Mouse (Mus musculus) lung, embryonic 15.5 days (tissue): ENCODE measurements around the gene B4gat1. TPM values are rescaled to one million over a fixed set of nuclear protein-coding genes. Genes with fewer than 3 reads are reported as not detected.

ENCODE experiments used
- ATAC-seq: fragments of 200-750 bp; cut with Nextera tagmentation; 2 replicates; pipeline ENCODE4 v1.8.0; 2017; ENCODE audit warnings: moderate number of reproducible peaks, borderline replicate concordance; ENCODE audit not compliant: low FRiP score, low TSS enrichment; ENCODE audit errors: extremely low read depth
- H3K27ac ChIP-seq: fragments of 300-500 bp; sonication (generic); 2 replicates; pipeline ENCODE4 v1.5.1; 2015; ENCODE audit warnings: moderate library complexity, mild to moderate bottlenecking, inconsistent platforms
- H3K27me3 ChIP-seq: fragments of 300-500 bp; sonication (generic); 2 replicates; pipeline ENCODE4 v1.6.1; 2015; ENCODE audit warnings: inconsistent platforms
- H3K36me3 ChIP-seq: fragments of 300-500 bp; sonication (generic); 2 replicates; pipeline ENCODE4 v1.6.1; 2015; ENCODE audit warnings: inconsistent platforms
- H3K4me1 ChIP-seq: fragments of 300-500 bp; sonication (generic); 2 replicates; pipeline ENCODE4 v1.6.1; 2015; ENCODE audit warnings: inconsistent platforms
- H3K4me2 ChIP-seq: fragments of 300-500 bp; sonication (generic); 2 replicates; pipeline ENCODE4 v1.6.1; 2015; ENCODE audit warnings: inconsistent platforms, mild to moderate bottlenecking, moderate library complexity
- H3K4me3 ChIP-seq: fragments of 300-500 bp; sonication (generic); 2 replicates; pipeline ENCODE4 v1.5.1; 2015; ENCODE audit warnings: mild to moderate bottlenecking, inconsistent platforms
- H3K9ac ChIP-seq: fragments of 300-500 bp; sonication (generic); 2 replicates; pipeline ENCODE4 v1.6.1; 2015; ENCODE audit warnings: inconsistent platforms
- H3K9me3 ChIP-seq: fragments of 300-500 bp; sonication (generic); 2 replicates; pipeline ENCODE4 v1.6.1; 2016; ENCODE audit warnings: inconsistent platforms
- WGBS: fragments of 180-500 bp; shearing (Covaris S2); methylation state at CpG from one replicate; pipeline ENCODE4 v1.1.7; 2015; 5-methylcytosine and 5-hydroxymethylcytosine counted together
- polyA plus RNA-seq: library from polyadenylated mRNA; unstranded; fragments of >200 nt; fragmentation: Nextera tagmentation; extraction: Ambion mirVana; gene quantifications from 2 replicates; pipeline ENCODE4 v1.2.1, GENCODE M21; 2015

Gene B4gat1
- polyA plus RNA-seq, 1 experiment from 2014 or later = 53.0 TPM

DNA sequence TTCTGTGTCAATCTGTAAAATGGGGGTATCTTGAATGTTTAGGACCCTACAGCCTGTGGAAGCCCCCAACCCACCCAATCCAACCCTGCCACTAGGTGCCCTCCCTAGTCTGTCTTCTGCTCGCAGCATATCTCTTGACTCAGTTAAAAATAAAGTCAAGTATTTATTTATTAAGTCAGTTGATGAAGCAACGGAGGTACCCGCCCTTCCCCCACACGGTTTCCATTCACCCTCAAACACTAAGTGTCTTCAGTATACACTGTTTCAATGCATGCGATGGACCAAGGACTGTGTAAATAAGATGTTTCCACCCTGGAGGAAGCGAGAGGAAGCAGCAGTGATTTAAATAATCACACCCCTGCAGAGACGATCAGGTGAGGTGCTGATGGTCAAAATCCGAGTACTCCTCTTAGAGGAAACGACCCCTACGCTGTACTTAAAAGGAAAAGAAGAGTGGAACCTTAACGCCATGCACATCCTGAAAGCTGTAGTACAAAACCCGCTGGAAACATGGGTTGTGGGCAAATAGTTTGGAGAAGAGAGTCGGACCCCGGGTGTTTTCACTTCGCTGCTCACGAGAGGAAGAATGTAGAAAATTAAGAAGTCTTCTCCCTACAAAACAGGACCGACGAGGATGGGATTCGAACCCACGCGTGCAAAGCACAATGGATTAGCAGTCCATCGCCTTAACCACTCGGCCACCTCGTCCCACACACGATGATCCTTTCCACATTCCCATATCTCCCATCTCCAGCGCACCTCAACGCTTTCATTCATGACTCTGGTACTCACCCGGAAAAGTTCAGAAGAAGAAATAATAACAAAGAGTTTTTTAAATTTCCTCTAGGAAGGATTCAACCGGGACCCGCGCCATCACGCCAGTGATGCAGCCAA lies 701 bp upstream of the B4gat1 start:
- H3K27me3 ChIP-seq = no peaks in the 10 kb centered on the region
- WGBS = 2% methylated on average over 32 of the region's 32 CpGs
- H3K27ac ChIP-seq = peak overlapping the region; percentile 79
- no peaks in the 10 kb centered on the region for H3K36me3 ChIP-seq
- peak overlapping the region; percentile 84 for H3K9ac ChIP-seq
- H3K4me3 ChIP-seq = peak overlapping the region; percentile 76
- peak overlapping the region; percentile 95 for H3K4me2 ChIP-seq
- peak; percentile 45; the same call in 1 of the 2 replicates for ATAC-seq
- peaks cover 39% of the 10 kb centered on the region for H3K4me1 ChIP-seq
- H3K9me3 ChIP-seq = no peaks in the 10 kb centered on the region

DNA sequence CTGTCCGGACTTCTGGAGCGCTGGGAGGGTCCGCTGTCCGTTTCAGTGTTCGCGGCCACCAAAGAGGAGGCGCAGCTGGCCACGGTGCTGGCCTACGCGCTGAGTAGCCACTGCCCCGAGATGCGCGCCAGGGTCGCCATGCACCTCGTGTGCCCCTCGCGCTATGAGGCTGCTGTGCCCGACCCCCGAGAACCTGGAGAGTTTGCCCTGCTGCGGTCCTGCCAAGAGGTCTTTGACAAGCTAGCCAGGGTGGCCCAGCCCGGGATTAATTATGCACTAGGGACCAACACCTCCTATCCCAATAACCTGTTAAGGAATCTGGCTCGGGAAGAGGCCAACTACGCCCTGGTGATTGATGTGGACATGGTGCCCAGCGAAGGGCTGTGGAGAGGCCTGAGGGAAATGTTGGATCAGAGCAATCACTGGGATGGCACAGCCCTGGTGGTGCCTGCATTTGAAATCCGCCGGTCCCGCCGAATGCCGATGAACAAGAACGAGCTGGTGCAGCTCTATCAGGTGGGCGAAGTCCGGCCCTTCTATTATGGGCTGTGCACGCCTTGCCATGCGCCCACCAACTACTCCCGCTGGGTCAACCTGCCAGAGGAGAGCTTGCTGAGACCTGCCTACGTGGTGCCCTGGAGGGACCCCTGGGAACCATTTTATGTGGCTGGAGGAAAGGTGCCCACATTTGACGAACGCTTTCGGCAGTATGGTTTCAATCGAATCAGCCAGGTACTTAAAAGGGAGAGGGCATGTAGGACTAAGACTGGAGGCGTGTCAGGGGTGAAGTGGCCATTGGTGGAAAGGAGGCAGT lies 882 bp downstream of the B4gat1 start:
- Histone ChIP-seq H3K9me3 (no peaks in the 10 kb centered on the region), H3K9ac (peak overlapping the region; percentile 84), H3K4me3 (peak overlapping the region; percentile 76), H3K27me3 (no peaks in the 10 kb centered on the region), H3K4me2 (peak overlapping the region; percentile 95), H3K36me3 (no peaks in the 10 kb centered on the region; the same call in 1 of the 2 replicates), H3K4me1 (peaks cover 39% of the 10 kb centered on the region), H3K27ac (peak overlapping the region; percentile 65)
- WGBS = 9% methylated on average over 41 of the region's 41 CpGs
- no peak for ATAC-seq

DNA sequence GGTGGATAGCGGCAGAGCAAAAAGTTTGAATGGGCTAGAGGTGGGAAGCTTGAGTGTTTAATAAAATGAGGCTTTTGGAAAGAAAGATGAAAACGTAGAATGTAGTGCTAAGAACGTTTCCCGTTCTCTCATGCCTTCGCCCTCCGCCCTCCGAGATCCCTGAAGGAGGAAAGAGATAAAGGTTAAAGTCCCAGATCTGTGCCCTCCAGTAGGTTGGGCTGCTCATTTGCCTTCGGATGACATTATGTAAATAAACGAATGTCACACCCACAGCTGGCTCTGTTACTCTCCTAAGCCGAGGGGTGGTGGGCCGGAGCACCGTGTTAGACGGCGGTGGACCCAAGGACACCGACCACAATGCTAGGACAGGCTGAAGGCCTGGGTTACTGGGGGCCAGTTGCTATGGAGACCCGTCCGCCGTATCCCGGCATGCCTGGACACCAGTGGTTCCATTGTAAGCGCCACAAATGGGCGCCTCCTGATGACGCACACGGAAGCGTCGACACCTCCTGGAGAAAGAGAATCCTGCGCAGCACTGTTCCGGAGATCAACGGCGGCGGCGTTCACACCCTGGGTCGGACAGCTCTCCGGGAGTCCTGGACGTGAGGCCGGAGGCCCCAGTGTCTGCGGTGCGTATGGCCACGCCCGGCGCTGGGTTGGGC lies 2.4 kb downstream of the B4gat1 start, which contains the start of gene Brms1:
Brms1 (plus strand) TSS at position 493 of the 662 bp plus-strand sequence.
- Histone ChIP-seq H3K9ac (peak within 1 kb of the TSS; percentile 68), H3K9me3 (no peaks in the 10 kb centered on the region), H3K4me3 (peak within 1 kb of the TSS; percentile 76), H3K4me1 (peaks cover 39% of the 10 kb centered on the region), H3K27ac (peak within 1 kb of the TSS; percentile 43), H3K36me3 (peaks cover 5% of the 10 kb centered on the region; the same call in 1 of the 2 replicates), H3K27me3 (no peaks in the 10 kb centered on the region), H3K4me2 (peak within 1 kb of the TSS; percentile 95)
- peak; percentile 71; the same call in 1 of the 2 replicates for ATAC-seq
- WGBS = 3% methylated on average over 40 of the region's 40 CpGs

DNA sequence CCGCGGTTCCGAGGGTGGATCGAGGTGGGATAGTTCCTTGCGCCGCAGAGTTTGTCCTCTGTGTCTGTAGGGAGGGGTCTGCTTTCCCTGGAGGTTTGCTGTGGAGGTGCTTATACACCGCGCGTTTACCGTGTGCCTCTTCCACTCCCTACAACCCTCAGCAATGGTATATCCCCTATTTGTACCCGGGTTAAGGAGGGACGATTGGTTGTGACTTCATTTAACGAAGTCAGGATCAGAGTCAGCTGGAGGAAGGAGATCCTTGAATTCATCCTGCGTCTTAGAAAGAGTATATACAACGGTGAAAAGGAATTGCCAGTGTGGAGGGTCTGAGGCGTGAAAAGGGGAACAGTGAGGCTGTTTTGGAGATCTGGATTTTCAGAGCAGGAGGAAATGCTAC lies 3.0 kb downstream of the B4gat1 start:
- Histone ChIP-seq H3K27me3 (no peaks in the 10 kb centered on the region), H3K27ac (peak overlapping the region; percentile 43), H3K4me1 (peaks cover 39% of the 10 kb centered on the region), H3K36me3 (peaks cover 9% of the 10 kb centered on the region), H3K4me2 (peak overlapping the region; percentile 95), H3K4me3 (peak overlapping the region; percentile 76), H3K9ac (peak overlapping the region; percentile 68), H3K9me3 (no peaks in the 10 kb centered on the region)
- WGBS = 3% methylated on average over 16 of the region's 16 CpGs
- ATAC-seq = no peak

DNA sequence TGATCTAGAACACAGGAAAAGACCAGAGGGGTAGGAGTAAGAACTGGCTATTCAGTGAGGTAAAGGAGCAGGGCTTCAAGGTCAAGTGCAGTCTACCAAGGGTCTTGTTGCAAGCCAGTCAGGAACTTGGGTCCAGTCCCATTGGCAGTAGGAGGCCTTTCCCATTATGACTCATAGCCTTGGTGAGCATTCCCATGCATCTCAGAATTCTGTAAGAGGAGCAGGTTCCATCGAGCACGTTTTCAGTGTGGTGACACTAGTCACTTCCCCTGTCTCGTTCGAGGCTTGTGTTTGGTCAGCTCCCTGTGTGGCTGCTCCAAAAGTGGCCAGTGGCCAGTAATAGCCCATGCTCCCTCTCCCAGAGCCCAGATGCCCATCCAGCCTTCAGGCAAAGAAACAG lies 6.9 kb downstream of the B4gat1 start:
- Histone ChIP-seq H3K27me3 (no peaks in the 10 kb centered on the region), H3K4me3 (no peak overlapping the region), H3K9ac (no peak overlapping the region), H3K36me3 (peaks cover 27% of the 10 kb centered on the region), H3K4me1 (peaks cover 24% of the 10 kb centered on the region), H3K9me3 (no peaks in the 10 kb centered on the region), H3K27ac (no peak overlapping the region), H3K4me2 (no peak overlapping the region)
- no peak for ATAC-seq
- 75% methylated on average over 4 of the region's 4 CpGs for WGBS

DNA sequence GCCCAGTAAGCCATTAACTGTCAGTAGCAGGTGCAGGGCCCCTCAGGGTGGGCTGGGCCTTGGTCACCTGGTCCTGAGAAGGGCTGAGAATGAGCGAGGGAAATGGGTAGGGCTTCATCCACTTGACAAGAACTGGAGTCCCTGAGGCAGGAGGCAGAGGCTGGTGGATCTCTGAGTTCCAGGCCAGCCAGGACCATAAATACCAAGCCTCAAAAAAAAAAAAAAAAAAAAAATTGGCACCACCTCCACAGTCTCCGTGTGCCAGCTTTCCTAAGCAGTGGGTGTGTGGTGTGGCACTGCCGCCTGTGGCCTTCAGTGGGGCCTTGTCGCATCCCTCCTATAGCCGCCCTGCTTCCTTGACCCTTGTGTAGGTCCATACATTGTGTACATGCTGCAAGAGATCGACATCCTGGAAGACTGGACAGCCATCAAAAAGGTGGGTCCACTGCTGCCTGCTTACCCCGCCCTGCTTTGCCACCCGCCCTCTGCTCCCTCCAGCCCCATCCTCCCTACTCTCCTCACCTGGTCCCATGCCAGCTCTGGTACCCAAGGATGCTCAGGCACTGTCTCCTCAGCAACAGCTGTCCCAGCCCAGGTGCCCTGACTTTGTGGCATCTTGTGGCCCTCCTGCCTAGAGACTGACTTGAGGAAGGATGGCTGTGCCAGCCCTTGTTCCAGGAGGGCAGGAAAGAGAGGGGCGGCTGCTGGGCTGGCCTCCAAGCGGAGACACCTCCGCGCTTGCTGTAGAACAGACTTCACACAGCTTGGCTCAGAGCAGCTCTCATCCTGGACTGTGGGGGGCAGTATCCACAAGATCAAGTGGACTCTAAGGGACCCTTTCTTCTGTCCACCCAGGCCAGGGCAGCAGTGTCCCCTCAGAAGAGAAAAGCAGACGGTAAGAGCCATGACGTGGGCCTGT lies 9.8 kb downstream of the B4gat1 start:
- no peak for ATAC-seq
- Histone ChIP-seq H3K4me1 (peaks cover 26% of the 10 kb centered on the region), H3K36me3 (peaks cover 27% of the 10 kb centered on the region), H3K9me3 (no peaks in the 10 kb centered on the region), H3K4me2 (no peak overlapping the region), H3K27ac (no peak overlapping the region), H3K9ac (no peak overlapping the region), H3K4me3 (no peak overlapping the region), H3K27me3 (peaks cover 15% of the 10 kb centered on the region)
- WGBS = 85% methylated on average over 14 of the region's 14 CpGs

DNA sequence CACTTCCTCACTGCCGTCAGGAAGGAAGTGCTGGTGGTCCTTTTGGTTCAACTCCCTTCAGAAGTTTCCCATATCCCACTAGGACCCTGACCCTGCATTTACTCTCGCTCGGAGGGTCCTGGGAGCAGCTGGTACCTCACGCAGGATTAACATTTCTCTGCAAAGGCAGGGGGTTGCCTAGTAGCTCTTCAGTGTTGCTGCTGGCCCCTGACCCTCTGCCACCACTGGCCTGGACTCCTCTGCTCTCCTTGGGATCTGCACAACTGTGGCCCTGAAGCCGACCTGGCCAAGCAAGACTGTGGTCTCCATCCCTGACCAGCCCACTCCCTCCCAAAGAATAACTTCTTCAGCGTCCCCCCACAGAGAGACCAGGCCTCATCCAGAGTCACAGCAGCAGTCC lies 10.7 kb downstream of the B4gat1 start:
- Histone ChIP-seq H3K9me3 (no peaks in the 10 kb centered on the region), H3K9ac (no peak overlapping the region), H3K4me1 (peaks cover 26% of the 10 kb centered on the region), H3K36me3 (peaks cover 27% of the 10 kb centered on the region), H3K27me3 (peaks cover 15% of the 10 kb centered on the region), H3K27ac (no peak overlapping the region), H3K4me2 (no peak overlapping the region), H3K4me3 (no peak overlapping the region)
- no peak for ATAC-seq
- WGBS = 76% methylated on average over 6 of the region's 6 CpGs

DNA sequence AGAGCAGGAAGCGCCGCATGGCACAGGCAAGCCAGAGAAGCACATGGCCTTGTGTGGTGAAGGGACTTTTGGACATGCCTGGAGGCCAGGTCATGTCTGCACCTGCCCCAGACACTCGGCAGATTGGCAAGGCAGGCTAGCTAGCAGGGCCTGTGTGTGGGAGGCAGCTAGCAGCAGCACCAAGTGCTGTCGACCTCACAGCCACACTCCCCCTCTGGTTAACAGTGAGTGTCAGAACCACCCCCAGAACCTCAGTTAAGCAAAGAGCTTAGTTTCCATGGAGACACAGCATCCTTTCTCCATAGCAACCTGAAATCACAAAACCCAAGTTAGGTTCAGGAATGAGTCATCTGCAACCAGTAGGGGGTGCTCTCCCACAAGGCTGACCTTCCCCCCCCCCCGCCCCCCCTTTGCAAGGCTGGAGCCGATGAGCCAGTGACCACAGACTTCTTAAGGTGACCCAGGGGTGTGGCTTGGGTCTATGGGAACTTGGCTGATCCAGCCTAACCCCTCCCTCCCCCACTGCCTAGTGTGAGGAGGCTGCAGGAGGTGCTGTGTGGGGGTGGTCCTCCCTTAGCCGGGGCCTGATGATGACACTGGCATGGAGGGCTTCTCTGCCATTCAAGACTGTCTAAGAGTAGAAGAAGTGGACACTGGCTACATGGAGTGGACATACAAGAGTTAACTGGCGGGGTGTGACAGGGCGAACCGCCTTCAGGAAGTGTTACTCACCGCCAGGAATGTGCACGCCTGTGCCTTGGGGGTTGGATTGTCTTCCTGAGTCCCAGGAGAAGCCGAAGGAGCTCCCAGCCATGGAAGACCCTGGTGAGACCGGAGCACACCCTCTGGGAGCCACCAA lies 11.7 kb downstream of the B4gat1 start, which contains the start of gene Rin1:
Rin1 (plus strand) TSS at position 435 of the 859 bp plus-strand sequence.
- Histone ChIP-seq H3K27ac (peak within 1 kb of the TSS; percentile 35; the same call in 1 of the 2 replicates), H3K27me3 (peaks cover 15% of the 10 kb centered on the region), H3K4me1 (peaks cover 26% of the 10 kb centered on the region), H3K36me3 (peaks cover 24% of the 10 kb centered on the region), H3K9ac (peak within 1 kb of the TSS; percentile 24; the same call in 1 of the 2 replicates), H3K9me3 (no peaks in the 10 kb centered on the region), H3K4me3 (peak within 1 kb of the TSS; percentile 35), H3K4me2 (peak within 1 kb of the TSS; percentile 55)
- ATAC-seq = peak; percentile 60
- WGBS = 17% methylated on average over 13 of the region's 14 CpGs

DNA sequence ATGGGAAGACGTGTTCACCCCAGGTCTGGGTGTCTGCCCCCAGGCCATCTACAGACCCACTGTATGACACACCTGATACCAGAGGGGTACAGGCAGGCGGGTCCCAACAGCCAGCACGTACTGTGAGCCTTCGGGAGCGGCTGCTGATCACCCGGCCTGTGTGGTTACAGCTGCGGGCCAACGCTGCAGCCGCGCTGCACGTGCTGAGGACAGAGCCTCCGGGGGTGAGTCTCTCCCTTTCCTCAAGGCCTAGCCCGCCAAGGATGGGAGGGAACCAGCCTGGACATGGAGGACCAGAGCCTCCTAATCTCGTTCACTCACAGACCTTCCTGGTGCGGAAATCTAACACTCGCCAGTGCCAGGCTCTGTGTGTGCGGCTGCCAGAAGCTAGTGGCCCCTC lies 12.4 kb downstream of the B4gat1 start:
- peaks cover 15% of the 10 kb centered on the region for H3K27me3 ChIP-seq
- ATAC-seq = 0 out of 2 replicates have a peak, but pooled peaks have one; percentile 14
- peak overlapping the region; percentile 35; the same call in 1 of the 2 replicates for H3K27ac ChIP-seq
- 9% methylated on average over 17 of the region's 17 CpGs for WGBS
- H3K4me3 ChIP-seq = peak overlapping the region; percentile 35
- peaks cover 26% of the 10 kb centered on the region for H3K4me1 ChIP-seq
- no peaks in the 10 kb centered on the region for H3K9me3 ChIP-seq
- H3K4me2 ChIP-seq = peak overlapping the region; percentile 55
- peaks cover 22% of the 10 kb centered on the region for H3K36me3 ChIP-seq
- peak overlapping the region; percentile 24; the same call in 1 of the 2 replicates for H3K9ac ChIP-seq

DNA sequence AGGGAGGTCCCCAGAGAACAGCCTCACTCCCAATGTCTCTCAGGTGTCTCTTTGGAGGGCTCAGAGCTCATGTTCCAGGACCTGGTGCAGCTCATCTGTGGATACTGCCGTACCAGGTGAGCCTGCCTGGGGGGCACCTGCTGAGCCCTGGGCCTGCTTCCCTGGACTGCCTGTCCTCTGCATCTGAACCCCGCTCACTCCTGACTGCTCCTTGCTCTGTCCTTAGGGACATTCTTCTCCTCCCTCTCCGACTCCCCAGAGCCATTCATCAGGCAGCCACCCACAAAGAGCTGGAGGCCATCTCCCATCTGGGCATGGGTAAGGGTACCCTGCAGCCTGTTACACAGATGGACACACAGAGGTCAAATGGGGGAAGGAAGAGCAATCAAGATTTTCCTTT lies 12.9 kb downstream of the B4gat1 start:
- Histone ChIP-seq H3K27me3 (peaks cover 15% of the 10 kb centered on the region), H3K4me1 (peaks cover 29% of the 10 kb centered on the region), H3K4me3 (peak overlapping the region; percentile 35), H3K9me3 (no peaks in the 10 kb centered on the region), H3K36me3 (peaks cover 19% of the 10 kb centered on the region), H3K4me2 (peak overlapping the region; percentile 55), H3K27ac (peak overlapping the region; percentile 35; the same call in 1 of the 2 replicates), H3K9ac (0 out of 2 replicates have a peak overlapping the region, but pooled peaks have one; percentile 24)
- WGBS = 59% methylated on average over 3 of the region's 3 CpGs
- no peak for ATAC-seq
